Mouse (Mus musculus) forebrain, postnatal 0 days (tissue): Measurements from ENCODE around the gene Scg5. TPM values are rescaled to one million over a fixed set of nuclear protein-coding genes. Genes with fewer than 3 reads are reported as not detected.

Experiments
- ATAC-seq: fragments of 200-750 bp; cut with Nextera tagmentation; 2 replicates; pipeline ENCODE4 v1.8.0; 2017; ENCODE audit warnings: mild to moderate bottlenecking, moderate library complexity
- DNase-seq: peaks from one replicate; pipeline ENCODE4 v3.0.0-alpha.2; 2015
- H3K27ac ChIP-seq: fragments of 300-500 bp; sonication (generic); 2 replicates; pipeline ENCODE4 v1.5.1; 2014; ENCODE audit warnings: low read depth, mild to moderate bottlenecking, antibody characterized with exemption, low read length, moderate library complexity, mixed read lengths
- H3K27me3 ChIP-seq: fragments of 300-500 bp; sonication (generic); 2 replicates; pipeline ENCODE4 v1.6.1; 2014; ENCODE audit warnings: mild to moderate bottlenecking, low read length, mixed read lengths; ENCODE audit not compliant: insufficient read depth
- H3K36me3 ChIP-seq: fragments of 300-500 bp; sonication (generic); 2 replicates; pipeline ENCODE4 v1.6.1; 2014; ENCODE audit warnings: mild to moderate bottlenecking, moderate library complexity; ENCODE audit not compliant: insufficient read depth
- H3K4me1 ChIP-seq: fragments of 300-500 bp; sonication (generic); 2 replicates; pipeline ENCODE4 v1.6.1; 2014; ENCODE audit warnings: antibody characterized with exemption; ENCODE audit not compliant: insufficient read depth
- H3K4me2 ChIP-seq: fragments of 300-500 bp; sonication (generic); 2 replicates; pipeline ENCODE4 v1.6.1; 2014; ENCODE audit warnings: low read depth, mild to moderate bottlenecking, moderate library complexity
- H3K4me3 ChIP-seq: fragments of 300-500 bp; sonication (generic); 2 replicates; pipeline ENCODE4 v1.5.1; 2014; ENCODE audit warnings: low read depth, low read length, mixed read lengths
- H3K9ac ChIP-seq: fragments of 300-500 bp; sonication (generic); 2 replicates; pipeline ENCODE4 v1.6.1; 2014; ENCODE audit warnings: mild to moderate bottlenecking
- H3K9me3 ChIP-seq: fragments of 300-500 bp; sonication (generic); 2 replicates; pipeline ENCODE4 v1.6.1; 2016; ENCODE audit warnings: low read length
- CTCF ChIP-seq: sonication (generic); IDR thresholded peaks from 2 replicates; pipeline ENCODE4 v1.5.1; 2016; ENCODE audit warnings: antibody characterized with exemption, control low read depth, low read depth
- WGBS: fragments of 180-500 bp; shearing (Covaris S2); extraction: QIAGEN DNeasy Blood & Tissue Kit; methylation state at CpG from one replicate; pipeline ENCODE4 v1.1.7; 2014; 5-methylcytosine and 5-hydroxymethylcytosine counted together
- polyA plus RNA-seq: library from polyadenylated mRNA; unstranded; fragments of >200 nt; fragmentation: Nextera tagmentation; extraction: Ambion mirVana; gene quantifications from 2 replicates; pipeline ENCODE4 v1.2.1, GENCODE M21; 2015
- total RNA-seq: library from RNA; depleted of rRNA; stranded (reverse); fragments of >200 nt; gene quantifications from 2 replicates; pipeline ENCODE4 v1.2.3, GENCODE M21; 2014; rRNA removed

Scg5 gene
- total and polyA plus RNA-seq, 2 experiments from 2014 or later: 254 to 363 TPM

DNA sequence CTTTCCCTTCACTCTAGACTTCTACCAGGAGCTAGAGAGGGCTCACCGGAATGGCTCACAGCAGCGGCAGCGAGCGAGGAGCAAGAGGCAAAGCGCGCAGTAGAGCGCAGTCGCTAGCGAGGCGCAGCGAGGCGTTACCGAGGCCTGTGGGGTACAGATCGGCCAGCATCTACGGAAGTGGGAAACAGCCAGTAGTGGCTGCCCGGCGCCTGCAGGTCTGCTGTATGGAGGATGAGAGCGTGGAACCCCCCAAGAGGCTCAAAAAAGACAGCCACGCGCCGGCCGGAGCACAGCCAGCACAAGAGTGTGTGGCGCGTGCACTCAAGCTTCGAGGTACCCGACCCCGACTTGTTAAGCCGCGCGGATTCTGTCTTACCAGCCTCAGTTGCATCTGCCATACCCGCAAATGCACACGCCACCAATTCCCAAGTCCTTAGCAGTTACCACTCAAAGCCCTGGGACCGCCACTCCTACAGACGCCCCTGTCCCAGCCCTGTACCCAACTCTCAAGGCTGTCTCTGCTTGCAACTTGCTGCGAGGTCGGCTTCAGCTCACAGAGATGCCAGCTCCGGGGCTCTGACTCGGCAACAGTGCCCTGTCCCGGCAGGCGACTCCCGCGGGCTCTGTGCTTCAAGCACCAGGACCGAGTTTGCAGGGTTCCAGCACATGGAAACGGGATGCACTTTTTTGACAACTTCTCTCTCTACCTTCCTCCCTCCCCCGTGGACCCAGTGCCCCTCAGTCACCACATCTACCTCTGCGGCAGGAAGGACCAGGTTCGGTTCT is 71.2 kb downstream of the Scg5 start:
- 0 out of 2 replicates have a peak, but pooled peaks cover 8% of the 10 kb centered on the region for H3K4me1 ChIP-seq
- H3K36me3 ChIP-seq: no peaks in the 10 kb centered on the region
- peak overlapping the region; percentile 52 for H3K4me3 ChIP-seq
- H3K4me2 ChIP-seq: peak overlapping the region; percentile 99
- no peak overlapping the region for H3K27ac ChIP-seq
- peak; percentile 50 for ATAC-seq
- H3K27me3 ChIP-seq: peaks cover 3% of the 10 kb centered on the region; the same call in 1 of the 2 replicates
- WGBS: under 1% methylated on average over 47 of the region's 47 CpGs
- DNase-seq: peak; percentile 71
- H3K9ac ChIP-seq: peak overlapping the region; percentile 53
- no peaks in the 10 kb centered on the region for H3K9me3 ChIP-seq
- no peak for TF ChIP-seq CTCF

DNA sequence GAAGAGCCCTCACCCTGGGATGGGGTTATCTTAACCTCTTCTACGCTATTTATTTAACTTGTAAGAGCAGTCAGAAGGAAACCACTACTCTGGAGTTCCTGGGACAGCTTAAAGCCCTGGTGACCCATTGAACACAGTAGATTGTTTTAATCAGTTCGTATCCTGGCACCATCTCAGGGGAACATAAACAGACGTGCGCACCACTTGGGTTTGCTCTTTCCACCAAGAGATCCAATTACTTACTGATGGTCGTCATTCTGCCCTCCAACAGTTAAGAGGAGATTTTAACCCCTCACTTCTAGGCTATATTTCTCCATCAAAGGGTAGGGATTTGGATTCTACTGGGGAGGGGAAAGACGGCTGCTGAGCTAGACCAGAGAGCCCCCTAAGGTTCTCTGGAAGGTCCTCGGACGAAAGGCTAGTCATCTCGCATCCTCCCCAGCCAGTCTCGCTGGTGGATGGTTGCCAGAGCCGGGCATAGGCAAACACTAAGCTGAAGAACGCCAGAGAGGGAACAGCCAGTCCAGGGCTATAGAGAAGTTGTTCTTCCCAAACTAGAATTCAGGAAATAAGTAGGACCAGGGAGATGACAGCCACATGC is 71.9 kb downstream of the Scg5 start:
- 0 out of 2 replicates have a peak, but pooled peaks cover 8% of the 10 kb centered on the region for H3K4me1 ChIP-seq
- H3K4me2 ChIP-seq: peak overlapping the region; percentile 99
- H3K27me3 ChIP-seq: peaks cover 3% of the 10 kb centered on the region; the same call in 1 of the 2 replicates
- no peak overlapping the region for H3K27ac ChIP-seq
- WGBS: 2% methylated on average over 12 of the region's 12 CpGs
- no peak for DNase-seq
- no peak for TF ChIP-seq CTCF
- H3K9me3 ChIP-seq: no peaks in the 10 kb centered on the region
- H3K9ac ChIP-seq: peak overlapping the region; percentile 53; the same call in 1 of the 2 replicates
- peak overlapping the region; percentile 52 for H3K4me3 ChIP-seq
- no peaks in the 10 kb centered on the region for H3K36me3 ChIP-seq
- no peak for ATAC-seq

DNA sequence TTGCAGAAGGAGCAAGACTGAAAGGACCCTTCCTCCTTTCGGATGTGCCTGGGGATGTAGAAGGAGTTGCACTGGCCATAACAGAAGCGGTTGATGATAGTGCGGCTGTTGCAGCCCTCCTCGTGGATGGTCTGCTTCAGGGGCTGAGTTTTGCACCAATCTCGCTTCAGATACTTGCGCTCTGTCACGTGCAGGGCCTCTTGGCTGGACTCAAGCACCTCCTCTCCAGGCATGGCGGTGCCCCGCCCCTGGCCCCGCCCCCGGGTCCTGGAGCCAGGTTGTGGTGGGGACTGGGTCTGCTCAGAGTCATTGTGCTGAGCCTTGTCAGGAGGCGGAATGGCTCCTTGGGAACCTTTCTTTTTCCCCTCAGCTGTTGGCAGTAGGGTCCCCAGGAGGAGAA is 79.2 kb downstream of the Scg5 start:
- ATAC-seq (no peak; the same call in 1 of the 2 replicates), DNase-seq (no peak)
- TF ChIP-seq CTCF: no peak
- H3K9me3 ChIP-seq: no peaks in the 10 kb centered on the region
- H3K4me3 ChIP-seq: no peak overlapping the region
- WGBS: 88% methylated on average over 12 of the region's 12 CpGs
- H3K9ac ChIP-seq: no peak overlapping the region
- H3K36me3 ChIP-seq: no peaks in the 10 kb centered on the region
- no peak overlapping the region for H3K27ac ChIP-seq
- no peaks in the 10 kb centered on the region for H3K4me1 ChIP-seq
- peaks cover 3% of the 10 kb centered on the region; the same call in 1 of the 2 replicates for H3K27me3 ChIP-seq
- H3K4me2 ChIP-seq: no peak overlapping the region

DNA sequence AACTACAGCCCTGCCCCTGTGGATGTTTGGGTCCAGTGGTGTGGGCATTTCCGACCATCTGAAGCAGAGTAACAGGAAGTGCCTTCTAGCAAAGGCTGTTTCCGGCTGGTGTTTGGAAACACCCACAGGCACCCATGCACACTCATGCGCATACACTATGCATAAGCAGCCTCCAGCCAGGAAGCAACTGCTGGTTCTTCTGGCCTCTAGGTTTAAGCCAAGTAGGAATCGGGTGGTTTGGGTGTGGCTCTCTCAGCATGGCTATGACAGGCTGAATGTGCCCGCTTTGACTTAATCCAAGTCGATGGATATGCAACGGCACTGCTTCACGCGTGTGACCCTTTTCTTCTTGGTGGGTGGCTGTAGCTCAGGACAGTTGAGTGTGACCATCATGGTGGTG is 79.6 kb downstream of the Scg5 start:
- no peak overlapping the region for H3K4me2 ChIP-seq
- WGBS: 95% methylated on average over 9 of the region's 9 CpGs
- no peak overlapping the region for H3K9ac ChIP-seq
- H3K36me3 ChIP-seq: no peaks in the 10 kb centered on the region
- no peak overlapping the region for H3K4me3 ChIP-seq
- no peak overlapping the region for H3K27ac ChIP-seq
- H3K27me3 ChIP-seq: peaks cover 1% of the 10 kb centered on the region; the same call in 1 of the 2 replicates
- no peaks in the 10 kb centered on the region for H3K4me1 ChIP-seq
- ATAC-seq (no peak), DNase-seq (no peak)
- H3K9me3 ChIP-seq: no peaks in the 10 kb centered on the region
- TF ChIP-seq CTCF: no peak

DNA sequence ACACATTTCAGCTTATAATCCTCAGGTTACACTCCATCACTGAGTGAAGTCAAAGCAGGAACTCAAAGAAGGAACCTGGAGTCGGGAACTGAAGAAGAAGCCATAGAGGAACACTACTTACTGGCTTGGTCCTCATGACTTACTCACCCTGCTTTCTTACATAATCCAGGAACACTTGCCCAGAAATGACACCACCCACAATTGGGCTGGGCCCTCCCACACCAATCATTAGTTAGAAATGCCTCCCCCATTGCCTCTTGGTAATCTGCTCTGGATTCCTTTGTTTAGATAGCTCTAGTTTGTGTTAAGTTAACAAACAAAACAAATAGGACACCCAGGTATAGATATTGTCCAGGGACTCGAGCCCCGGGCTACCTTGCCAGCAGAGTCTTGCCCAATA is 100.3 kb downstream of the Scg5 start:
- no peak for DNase-seq
- H3K36me3 ChIP-seq: no peaks in the 10 kb centered on the region
- H3K4me1 ChIP-seq: no peaks in the 10 kb centered on the region
- no peak for TF ChIP-seq CTCF
- H3K9ac ChIP-seq: no peak overlapping the region
- H3K27me3 ChIP-seq: no peaks in the 10 kb centered on the region
- WGBS: 95% methylated on average over 3 of the region's 3 CpGs
- no peak overlapping the region for H3K4me2 ChIP-seq
- H3K4me3 ChIP-seq: no peak overlapping the region
- no peak overlapping the region for H3K27ac ChIP-seq
- no peak for ATAC-seq
- no peaks in the 10 kb centered on the region for H3K9me3 ChIP-seq

Other genes with a start within 250 kb of the Scg5 start
- gene Grem1, start 70.5 kb downstream of the Scg5 start, total RNA-seq: 2.5 and 3.4 TPM in 2 replicates
- gene Grem1, start 70.5 kb downstream of the Scg5 start, polyA plus RNA-seq: 0.58 and 1.1 TPM in 2 replicates
- gene Arhgap11a, start 19.5 kb upstream of the Scg5 start, total RNA-seq: 1.8 and 2.7 TPM in 2 replicates
- 3.6 and 5.2 TPM in 2 replicates for gene Arhgap11a, start 19.5 kb upstream of the Scg5 start, polyA plus RNA-seq
- 26.4 and 37.7 TPM in 2 replicates for gene Gjd2, start 184.5 kb upstream of the Scg5 start, total RNA-seq
- 4.2 and 6.6 TPM in 2 replicates for gene Gjd2, start 184.5 kb upstream of the Scg5 start, polyA plus RNA-seq
- 0.46 and 1.4 TPM in 2 replicates for gene Actc1, start 224.4 kb upstream of the Scg5 start, total RNA-seq
- 0.17 and 0.19 TPM in 2 replicates for gene Actc1, start 224.4 kb upstream of the Scg5 start, polyA plus RNA-seq